Mouse (Mus musculus): ENCODE data around the gene Tinag. TPM values are rescaled to one million over a fixed set of nuclear protein-coding genes. Genes with fewer than 3 reads are reported as not detected.
A peak's percentile ranks its signal among the peaks of the same experiment; 100 is the strongest.

Gene Tinag
- polyA plus RNA-seq, 2 experiments = 0.13 to 0.27 TPM

DNA sequence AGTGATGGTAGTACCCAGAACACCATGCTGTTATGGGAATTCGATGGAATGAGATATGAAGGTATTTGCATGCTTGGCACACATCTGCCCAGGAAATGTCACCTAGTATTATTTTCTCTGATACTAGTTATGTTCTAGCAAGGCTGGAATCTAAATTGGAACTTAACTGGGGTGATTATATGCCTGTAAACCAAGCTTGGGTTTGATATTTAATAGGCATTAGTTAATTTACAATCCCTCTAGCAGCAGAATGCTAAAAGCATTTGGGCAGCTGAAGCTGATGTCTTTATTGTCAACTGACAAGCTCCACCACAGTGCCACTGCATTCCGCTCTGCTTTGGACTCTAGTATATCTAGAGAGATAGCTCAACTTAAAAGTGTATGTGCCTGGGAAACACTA is 20.3 kb downstream of the Tinag start:
- no peak for DNase-seq (ENCODE audit: low read depth in 3 of 3, low spot score in 3 of 3)
- H3K4me3 ChIP-seq (ENCODE audit: insufficient read depth in 1 of 2, low read depth in 2 of 2, low read length in 2 of 2) = no peak overlapping the region
- no peaks in the 10 kb centered on the region for H3K36me3 ChIP-seq (replicated peaks; ENCODE audit: control insufficient read depth, insufficient read depth, low read depth)
- H3K9me3 ChIP-seq (ENCODE audit: control insufficient read depth, low read length) = no peaks in the 10 kb centered on the region
- no peak overlapping the region for H3K27ac ChIP-seq
- no peak for ATAC-seq (ENCODE audit: insufficient read depth)
- TF ChIP-seq EP300 (IDR thresholded peaks at IDR 0.05; ENCODE audit: low read depth) (no peak), CTCF (IDR thresholded peaks at IDR 0.05; ENCODE audit: low read depth) (no peak)
- 65% methylated on average over 2 of the region's 2 CpGs for WGBS (ENCODE audit: insufficient replicate concordance)
- H3K9ac ChIP-seq (replicated peaks) = no peak overlapping the region
- H3K4me1 ChIP-seq (replicated peaks; ENCODE audit: control insufficient read depth in 2 of 2, insufficient read depth in 2 of 2, low read length in 1 of 2) = no peaks in the 10 kb centered on the region
- no peaks in the 10 kb centered on the region for H3K27me3 ChIP-seq (ENCODE audit: control insufficient read depth, insufficient read depth, low read length)
- H3K4me2 ChIP-seq (ENCODE audit: low read depth) = no peak overlapping the region

DNA sequence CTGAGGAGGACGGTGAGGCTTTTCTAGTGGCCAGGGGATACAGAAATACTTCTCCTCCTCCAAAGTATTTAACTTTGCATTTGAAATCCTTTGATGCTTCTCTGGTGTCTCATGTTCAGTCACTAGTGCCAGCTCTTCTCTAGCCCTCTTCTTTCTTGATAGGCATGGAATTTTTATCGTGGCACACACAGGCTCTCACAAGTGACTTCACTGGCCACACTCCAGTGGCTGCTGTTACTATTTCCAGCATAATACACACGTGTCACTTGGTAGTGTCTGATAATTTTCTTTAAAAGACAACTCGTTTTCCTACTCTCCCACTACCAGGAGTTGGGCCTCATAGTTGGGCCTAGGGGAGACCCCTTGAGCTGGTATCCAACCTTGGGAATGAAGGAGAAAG is 26.7 kb downstream of the Tinag start:
- no peak overlapping the region for H3K27ac ChIP-seq
- H3K4me2 ChIP-seq (ENCODE audit: low read depth) = no peak overlapping the region
- DNase-seq (ENCODE audit: low read depth in 3 of 3, low spot score in 3 of 3) (no peak), ATAC-seq (ENCODE audit: insufficient read depth) (no peak)
- H3K4me1 ChIP-seq (replicated peaks; ENCODE audit: control insufficient read depth in 2 of 2, insufficient read depth in 2 of 2, low read length in 1 of 2) = no peaks in the 10 kb centered on the region
- 57% methylated on average over 4 of the region's 4 CpGs for WGBS (ENCODE audit: insufficient replicate concordance)
- no peak overlapping the region for H3K9ac ChIP-seq (replicated peaks)
- H3K36me3 ChIP-seq (replicated peaks; ENCODE audit: control insufficient read depth, insufficient read depth, low read depth) = no peaks in the 10 kb centered on the region
- no peak overlapping the region for H3K4me3 ChIP-seq (ENCODE audit: insufficient read depth in 1 of 2, low read depth in 2 of 2, low read length in 2 of 2)
- no peak for TF ChIP-seq EP300 (IDR thresholded peaks at IDR 0.05; ENCODE audit: low read depth)
- TF ChIP-seq CTCF (IDR thresholded peaks at IDR 0.05; ENCODE audit: low read depth) = no peak
- no peaks in the 10 kb centered on the region for H3K27me3 ChIP-seq (ENCODE audit: control insufficient read depth, insufficient read depth, low read length)
- H3K9me3 ChIP-seq (ENCODE audit: control insufficient read depth, low read length) = no peaks in the 10 kb centered on the region

DNA sequence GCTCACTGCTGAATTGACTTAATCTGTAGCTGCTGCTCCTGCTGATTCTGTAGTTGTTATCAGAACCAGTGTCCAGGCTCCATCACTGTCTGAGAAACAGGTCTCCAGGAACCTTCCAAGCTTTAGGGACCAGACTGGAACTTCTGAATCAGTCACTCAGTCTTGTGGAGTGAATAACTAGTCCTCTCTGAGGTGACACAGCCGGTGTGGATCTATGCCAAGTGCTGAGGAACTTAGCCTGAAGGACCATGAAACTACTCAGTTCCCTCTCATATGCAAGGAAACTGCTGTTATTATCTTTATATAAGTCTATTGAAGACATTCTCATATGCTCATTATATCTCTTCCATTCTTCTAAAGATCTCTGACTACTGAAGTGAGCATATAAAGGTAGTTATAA is 49.6 kb downstream of the Tinag start:
- H3K27me3 ChIP-seq (ENCODE audit: control insufficient read depth, insufficient read depth, low read length) = no peaks in the 10 kb centered on the region

DNA sequence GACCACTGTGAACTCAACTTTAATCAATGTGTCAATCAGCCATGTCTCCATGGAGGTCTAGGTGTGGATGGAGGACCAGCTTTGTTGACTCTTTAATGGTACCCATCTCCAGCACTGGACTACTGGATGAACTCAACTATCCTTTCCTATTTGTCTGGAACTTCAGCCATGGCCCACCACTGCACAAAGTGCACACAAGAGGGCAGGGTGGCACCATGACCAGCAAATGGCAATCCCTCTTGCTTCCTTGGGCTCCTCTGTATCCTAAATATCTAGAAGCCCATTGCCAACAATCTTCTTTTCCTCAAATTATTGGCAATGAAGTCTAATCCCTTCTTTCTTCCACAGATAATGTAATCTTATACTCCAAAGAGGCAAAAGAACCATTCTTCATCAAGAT is 55.6 kb downstream of the Tinag start:
- Histone ChIP-seq H3K4me3 (ENCODE audit: insufficient read depth in 1 of 2, low read depth in 2 of 2, low read length in 2 of 2) (no peak overlapping the region), H3K36me3 (replicated peaks; ENCODE audit: control insufficient read depth, insufficient read depth, low read depth) (no peaks in the 10 kb centered on the region), H3K27me3 (ENCODE audit: control insufficient read depth, insufficient read depth, low read length) (no peaks in the 10 kb centered on the region), H3K27ac (no peak overlapping the region), H3K4me2 (ENCODE audit: low read depth) (no peak overlapping the region), H3K9me3 (ENCODE audit: control insufficient read depth, low read length) (no peaks in the 10 kb centered on the region), H3K9ac (replicated peaks) (no peak overlapping the region), H3K4me1 (replicated peaks; ENCODE audit: control insufficient read depth in 2 of 2, insufficient read depth in 2 of 2, low read length in 1 of 2) (no peaks in the 10 kb centered on the region)
- ATAC-seq (ENCODE audit: insufficient read depth) = no peak
- DNase-seq (ENCODE audit: low read depth in 3 of 3, low spot score in 3 of 3) = no peak
- TF ChIP-seq EP300 (IDR thresholded peaks at IDR 0.05; ENCODE audit: low read depth) (no peak), CTCF (IDR thresholded peaks at IDR 0.05; ENCODE audit: low read depth) (peak; percentile 23; the same call in 1 of the 2 replicates)

More for the DNA sequence above, 49.6 kb downstream of the Tinag start:
- Histone ChIP-seq H3K4me2 (ENCODE audit: low read depth) (no peak overlapping the region), H3K4me1 (replicated peaks; ENCODE audit: control insufficient read depth in 2 of 2, insufficient read depth in 2 of 2, low read length in 1 of 2) (no peaks in the 10 kb centered on the region), H3K4me3 (ENCODE audit: insufficient read depth in 1 of 2, low read depth in 2 of 2, low read length in 2 of 2) (no peak overlapping the region), H3K9ac (replicated peaks) (no peak overlapping the region), H3K9me3 (ENCODE audit: control insufficient read depth, low read length) (no peaks in the 10 kb centered on the region), H3K36me3 (replicated peaks; ENCODE audit: control insufficient read depth, insufficient read depth, low read depth) (no peaks in the 10 kb centered on the region), H3K27ac (no peak overlapping the region)
- 63% methylated on average over 1 of the region's 1 CpGs for WGBS (ENCODE audit: insufficient replicate concordance)
- TF ChIP-seq EP300 (IDR thresholded peaks at IDR 0.05; ENCODE audit: low read depth) (no peak), CTCF (IDR thresholded peaks at IDR 0.05; ENCODE audit: low read depth) (no peak)
- ATAC-seq (ENCODE audit: insufficient read depth) (no peak), DNase-seq (ENCODE audit: low read depth in 3 of 3, low spot score in 3 of 3) (no peak)

GRCm38 (mm10) chr9:76934813-76935212 is 110.8 kb downstream of the Tinag start:
- no peak overlapping the region for H3K9ac ChIP-seq (replicated peaks)
- no peak overlapping the region for H3K4me2 ChIP-seq (ENCODE audit: low read depth)
- ATAC-seq (ENCODE audit: insufficient read depth) = no peak
- no peaks in the 10 kb centered on the region for H3K27me3 ChIP-seq (ENCODE audit: control insufficient read depth, insufficient read depth, low read length)
- no peak overlapping the region for H3K4me3 ChIP-seq (ENCODE audit: insufficient read depth in 1 of 2, low read depth in 2 of 2, low read length in 2 of 2)
- TF ChIP-seq CTCF (IDR thresholded peaks at IDR 0.05; ENCODE audit: low read depth) (no peak), EP300 (IDR thresholded peaks at IDR 0.05; ENCODE audit: low read depth) (no peak)
- 75% methylated on average over 1 of the region's 1 CpGs for WGBS (ENCODE audit: insufficient replicate concordance)
- H3K36me3 ChIP-seq (replicated peaks; ENCODE audit: control insufficient read depth, insufficient read depth, low read depth) = no peaks in the 10 kb centered on the region
- no peaks in the 10 kb centered on the region for H3K9me3 ChIP-seq (ENCODE audit: control insufficient read depth, low read length)
- H3K27ac ChIP-seq = no peak overlapping the region
- DNase-seq (ENCODE audit: low read depth in 3 of 3, low spot score in 3 of 3) = no peak
- H3K4me1 ChIP-seq (replicated peaks; ENCODE audit: control insufficient read depth in 2 of 2, insufficient read depth in 2 of 2, low read length in 1 of 2) = no peaks in the 10 kb centered on the region

All from liver, embryonic 14.5 days (tissue).